Mouse (Mus musculus): ENCODE measurements around the gene Myh7.
"Not testable (repeated sequence)": the region's sequence is repeated elsewhere in the genome, so short reads cannot be mapped to it uniquely, and the experiment has no call there.

The Myh7 gene

GRCm38 (mm10) chr14:55005506-55005905, 11.1 kb upstream of the Myh7 start:
- in situ Hi-C loops (cut with MboI): no loop called here

DNA sequence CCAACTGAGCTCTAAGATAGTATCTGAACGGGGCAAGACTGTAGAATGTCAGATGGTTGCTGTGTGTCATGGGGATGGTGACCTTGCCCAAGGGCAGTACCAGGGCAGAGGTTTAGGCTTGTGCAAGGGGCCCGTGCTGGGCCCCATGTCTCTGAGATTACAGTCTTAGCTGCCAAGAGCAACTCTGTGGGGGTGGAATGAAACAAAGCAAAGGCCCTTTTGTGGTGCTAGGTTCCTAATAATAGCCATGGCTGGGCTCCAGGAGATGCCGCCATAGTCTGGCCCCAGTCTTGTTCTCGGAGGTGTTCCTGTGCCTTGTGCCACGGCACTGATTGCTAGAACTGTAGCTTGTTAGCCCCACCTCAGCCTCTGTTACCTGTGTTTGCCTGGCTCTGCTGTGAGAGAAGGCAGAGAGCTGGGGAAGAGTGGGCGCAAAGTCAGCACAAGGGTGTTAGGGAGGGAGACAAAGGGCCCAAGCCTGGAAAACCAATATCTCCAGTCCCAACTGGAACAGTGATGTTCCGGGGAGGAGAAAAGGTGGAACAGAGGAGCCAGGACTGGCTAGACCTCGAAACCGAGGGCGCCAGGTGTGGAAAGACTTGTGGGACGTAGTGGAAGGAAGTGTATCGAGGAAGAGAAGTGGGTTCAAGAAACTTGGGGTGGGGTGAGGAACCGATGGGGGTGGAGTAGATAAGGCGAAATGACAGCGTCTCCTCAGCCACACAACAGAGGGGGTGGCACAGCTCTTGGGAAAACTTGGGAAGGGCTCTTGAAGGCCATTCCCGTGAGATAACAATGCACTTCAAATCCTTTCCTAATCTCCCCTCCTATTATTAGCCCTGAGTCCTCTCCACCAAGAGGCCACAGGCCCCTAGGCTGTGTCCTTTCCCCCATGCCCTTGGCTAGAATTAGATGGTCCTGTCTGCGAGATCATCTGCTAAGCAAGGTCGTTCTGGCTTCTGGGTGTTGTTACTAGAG, 9.7 kb upstream of the Myh7 start:
- in situ Hi-C loops (cut with MboI): no loop called here

- in situ Hi-C loops (cut with MboI): no loop called here
Measured at GRCm38 (mm10) chr14:55002687-55003120, 8.3 kb upstream of the Myh7 start.

- in situ Hi-C loops (cut with MboI): no loop called here
Measured at GRCm38 (mm10) chr14:55001938-55002686, 7.7 kb upstream of the Myh7 start.

DNA sequence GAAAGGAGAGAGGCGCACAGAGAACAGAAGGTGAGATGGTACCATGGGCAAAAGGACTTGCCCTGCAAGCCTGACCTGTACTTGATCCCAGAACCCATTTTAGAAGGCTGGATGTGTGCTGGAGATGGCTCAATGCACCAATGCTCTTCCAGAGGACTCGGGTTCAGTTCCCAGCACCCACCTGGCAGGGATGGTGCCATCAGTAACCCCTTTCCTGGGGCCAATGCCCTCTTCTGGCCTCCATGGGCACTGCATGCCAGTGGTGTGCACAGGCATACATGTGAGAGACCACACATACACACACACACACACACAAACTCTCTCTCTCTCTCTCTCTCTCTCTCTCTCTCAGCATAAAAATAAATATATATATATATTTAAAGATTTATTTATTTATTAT, 7.0 kb upstream of the Myh7 start:
- in situ Hi-C loops (cut with MboI): no loop called here

DNA sequence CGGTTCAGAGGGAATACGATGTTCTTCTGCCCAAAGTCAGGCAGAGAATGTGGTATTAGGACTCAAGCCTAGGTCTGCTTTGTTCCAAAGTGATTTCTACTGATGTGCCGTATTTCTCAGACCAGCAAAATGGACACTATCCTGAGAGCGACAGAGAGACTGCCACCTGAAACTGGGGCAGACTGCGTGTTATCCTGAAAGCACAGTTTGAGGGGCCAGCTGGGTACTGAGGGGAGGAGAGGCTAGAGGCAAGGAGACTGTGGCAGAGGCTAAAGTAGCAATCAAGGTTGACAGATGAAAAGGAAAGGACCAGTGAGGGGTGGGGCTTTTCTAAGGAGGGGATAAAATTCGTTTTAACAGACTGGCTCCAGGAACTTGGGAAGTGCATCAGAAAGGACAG, 6.4 kb upstream of the Myh7 start:
- in situ Hi-C loops (cut with MboI): no loop called here

DNA sequence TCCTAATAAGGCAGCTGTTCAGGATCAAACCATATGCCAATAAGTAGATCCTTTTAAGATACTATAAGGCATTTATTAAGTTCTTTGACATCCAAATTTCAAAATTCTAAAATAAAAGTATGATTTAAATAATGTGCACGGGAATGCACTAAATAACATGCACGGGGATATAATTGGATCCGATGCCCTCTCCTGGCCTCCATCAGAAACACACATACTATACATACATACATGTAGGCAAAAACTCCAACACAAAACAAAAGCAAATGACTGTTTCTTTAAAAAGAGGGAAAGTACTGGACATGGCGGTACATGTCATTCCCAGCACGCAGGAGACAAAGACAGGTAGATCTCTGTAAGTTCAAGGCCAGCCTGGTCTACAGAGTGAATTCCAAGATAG, 5.4 kb upstream of the Myh7 start:
- in situ Hi-C loops (cut with MboI): not testable (repeated sequence)

DNA sequence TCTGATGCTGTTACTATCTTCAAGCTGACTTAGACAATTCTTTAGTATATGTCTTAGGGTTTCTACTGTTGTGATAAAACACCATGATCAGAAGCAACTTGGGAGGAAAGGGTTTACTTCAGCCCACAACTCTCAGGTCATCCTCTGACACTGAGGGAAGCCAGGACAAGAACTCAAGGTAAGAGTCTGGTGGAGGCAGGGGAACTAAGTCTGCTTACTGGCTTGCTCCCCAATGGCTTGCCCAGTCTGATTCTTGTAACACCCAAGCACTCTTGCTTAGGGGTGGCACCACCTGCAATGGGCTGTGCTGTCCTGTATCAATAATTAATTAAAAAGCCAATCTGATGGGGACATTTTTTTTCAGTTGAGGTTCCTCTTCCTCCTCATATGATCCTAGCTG, 4.3 kb upstream of the Myh7 start:
- in situ Hi-C loops (cut with MboI): no loop called here

GRCm38 (mm10) chr14:54997297-54997696, 2.9 kb upstream of the Myh7 start:
- in situ Hi-C loops (cut with MboI): no loop called here

GRCm38 (mm10) chr14:54996793-54997192, 2.4 kb upstream of the Myh7 start:
- in situ Hi-C loops (cut with MboI): no loop called here

DNA sequence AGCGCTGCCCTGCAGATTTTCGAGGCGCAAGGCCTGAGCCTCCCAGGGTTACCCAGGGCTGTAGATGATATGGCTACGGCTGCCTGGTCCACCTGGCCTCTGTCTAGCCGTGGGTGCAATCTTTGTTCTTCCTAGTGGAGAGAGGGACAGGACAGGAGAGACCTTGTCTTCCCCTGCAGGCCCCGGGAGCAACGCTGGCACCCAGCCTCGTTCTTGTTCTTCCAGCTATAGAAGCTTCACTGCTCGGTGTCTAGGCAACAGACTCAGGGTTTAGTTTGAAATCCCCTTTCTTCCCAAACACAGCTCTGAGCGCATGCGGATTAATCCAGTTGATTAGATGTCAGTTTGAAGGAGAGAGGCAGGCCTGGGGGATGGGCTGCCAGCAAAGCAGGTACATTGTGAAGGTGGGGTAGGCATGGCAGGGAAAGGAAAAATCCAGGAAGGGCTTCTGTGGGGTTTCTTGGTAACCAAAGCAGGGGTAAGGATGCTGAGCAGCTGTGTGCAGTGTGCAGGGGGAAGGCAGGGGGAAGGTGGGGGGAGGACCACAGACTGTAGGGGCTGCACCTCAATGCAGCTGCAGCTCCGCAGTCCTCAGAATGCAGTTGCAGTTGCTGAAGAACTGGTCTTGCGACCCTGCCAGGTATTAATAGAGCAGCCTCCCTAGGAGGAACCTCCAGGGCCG, 1.2 kb upstream of the Myh7 start:
- in situ Hi-C loops (cut with MboI): no loop called here

- in situ Hi-C loops (cut with MboI): no loop called here
Measured at GRCm38 (mm10) chr14:54994869-54995186, 402 bp upstream of the Myh7 start.

- in situ Hi-C loops (cut with MboI): no loop called here
Measured at GRCm38 (mm10) chr14:54993636-54994035, 790 bp downstream of the Myh7 start.

- in situ Hi-C loops (cut with MboI): no loop called here
Measured at GRCm38 (mm10) chr14:54992196-54992595, 2.2 kb downstream of the Myh7 start.

DNA sequence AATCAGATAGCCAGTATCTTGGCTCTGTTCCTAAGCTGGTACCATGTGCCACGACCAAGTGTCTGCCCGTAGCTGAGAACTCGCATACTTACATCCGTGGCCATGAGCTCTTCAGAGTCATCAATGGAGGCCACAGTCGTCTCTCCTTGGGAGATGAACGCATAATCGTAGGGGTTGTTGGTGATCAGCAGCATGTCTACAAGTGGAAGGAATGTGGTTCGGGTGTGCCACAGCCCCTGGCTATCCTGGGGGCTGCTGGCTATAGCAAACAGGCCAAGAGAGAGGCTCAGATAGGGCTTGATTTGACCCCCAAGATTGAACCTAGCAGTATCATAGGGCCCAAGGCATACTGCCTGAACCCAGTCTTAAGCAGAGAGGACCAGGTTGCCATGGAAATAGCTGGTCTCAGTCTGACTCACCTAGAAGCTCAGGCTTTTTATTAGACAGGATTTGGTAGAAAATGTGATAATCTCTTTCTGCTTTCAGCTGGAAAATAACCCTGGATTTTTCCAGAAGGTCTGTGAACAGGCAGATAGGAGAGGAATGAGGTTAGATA, 4.5 kb downstream of the Myh7 start:
- in situ Hi-C loops (cut with MboI): no loop called here

DNA sequence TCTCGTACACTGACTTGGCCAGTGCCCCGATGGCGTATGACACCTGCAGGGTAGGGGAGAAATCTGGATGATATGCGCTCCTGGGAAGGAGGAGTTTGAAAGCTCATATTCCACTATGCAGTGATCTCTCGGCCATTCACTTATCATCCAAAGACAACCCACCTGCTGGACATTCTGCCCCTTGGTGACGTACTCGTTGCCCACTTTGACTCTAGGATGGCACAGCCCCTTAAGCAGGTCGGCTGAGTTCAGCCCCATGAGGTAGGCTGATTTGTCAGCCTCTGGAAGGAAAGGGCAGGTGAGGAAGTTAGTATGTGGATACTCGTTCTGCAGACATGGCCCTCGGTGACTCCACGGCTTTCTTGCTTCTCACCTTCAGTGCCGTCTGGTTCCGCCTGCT, 5.5 kb downstream of the Myh7 start:
- in situ Hi-C loops (cut with MboI): no loop called here

DNA sequence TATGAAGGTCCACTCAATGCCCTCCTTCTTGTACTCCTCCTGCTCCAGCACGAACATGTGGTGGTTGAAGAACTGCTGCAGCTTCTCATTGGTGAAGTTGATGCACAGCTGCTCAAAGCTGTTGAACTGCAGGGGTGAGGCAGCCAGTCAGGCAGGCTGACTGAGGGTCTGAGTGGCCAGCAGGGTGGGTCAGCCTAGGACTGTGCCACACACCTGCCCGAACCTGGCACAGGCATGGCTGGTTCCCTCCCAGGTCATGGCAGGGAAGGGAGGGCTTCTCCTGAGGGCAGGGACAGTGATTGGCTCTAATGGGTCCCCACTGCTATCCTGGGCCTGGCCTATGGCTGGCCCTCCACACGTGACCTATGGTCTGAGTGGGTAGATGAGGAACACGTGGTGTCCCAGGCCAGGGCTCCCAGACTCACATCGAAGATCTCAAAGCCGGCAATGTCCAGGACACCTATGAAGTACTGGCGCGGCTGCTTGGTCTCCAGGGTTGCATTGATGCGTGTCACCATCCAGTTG, 6.0 kb downstream of the Myh7 start:
- in situ Hi-C loops (cut with MboI): not testable (repeated sequence)

DNA sequence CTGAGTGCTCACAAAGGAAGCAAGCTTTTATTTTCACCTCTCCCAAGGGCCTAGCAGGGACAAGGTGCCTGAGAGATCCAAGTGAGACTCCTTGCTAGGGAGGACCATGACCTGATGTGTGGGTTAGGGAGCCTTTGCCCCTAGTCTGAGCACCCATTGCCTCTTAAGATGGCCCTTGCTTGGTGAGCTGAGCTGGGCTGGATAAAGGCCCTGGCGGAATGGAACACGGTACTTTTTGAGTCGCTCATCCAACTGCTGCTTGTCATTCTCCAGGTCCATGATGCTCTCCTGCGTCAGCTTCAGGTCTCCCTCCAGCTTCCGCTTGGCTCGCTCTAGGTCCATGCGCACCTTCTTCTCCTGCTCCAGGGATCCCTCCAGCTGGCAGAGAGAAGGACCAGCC, 12.5 kb downstream of the Myh7 start:
- in situ Hi-C loops (cut with MboI): no loop called here

DNA sequence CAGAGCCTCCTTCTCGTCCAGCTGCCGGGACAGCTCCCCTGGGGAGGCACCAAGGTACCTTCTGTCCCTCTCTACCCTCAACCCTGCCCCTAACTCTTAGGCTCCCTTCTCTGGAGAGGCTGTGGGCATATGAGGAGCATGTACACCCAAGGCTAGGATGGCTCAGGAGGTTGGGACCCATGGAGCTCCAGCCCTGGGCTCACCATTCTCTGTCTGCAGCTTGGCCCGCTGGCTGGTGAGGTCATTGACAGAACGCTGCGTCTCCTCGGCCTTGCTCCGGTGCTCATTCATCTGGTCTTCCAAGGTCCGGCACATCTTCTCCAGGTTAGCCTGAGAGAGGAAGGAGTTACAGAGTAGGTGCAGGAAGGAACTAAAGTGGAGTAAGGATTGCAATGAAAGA, 15.8 kb downstream of the Myh7 start:
- in situ Hi-C loops (cut with MboI): no loop called here

- in situ Hi-C loops (cut with MboI): no loop called here
Measured at GRCm38 (mm10) chr14:54976633-54977032, 17.8 kb downstream of the Myh7 start, which contains the start of gene Gm17428. Gene Gm17428, plus strand, starts transcription at chr14:54976933.

GRCm38 (mm10) chr14:54974068-54974791, 20.2 kb downstream of the Myh7 start:
- in situ Hi-C loops (cut with MboI): no loop called here
